Mouse (Mus musculus) MEL (cell line): ENCODE measurements around the gene Acrbp.
A peak's percentile ranks its signal among the peaks of the same experiment; 100 is the strongest.

Source experiments
- CTCF ChIP-seq, 3 experiments: IDR thresholded peaks in 2 of 3; conservative IDR thresholded peaks in 1 of 3; 2 replicates each; pipeline ENCODE4 v1.5.1; 2011 to 2012; ENCODE audit warnings: low read length in 3 of 3, low read depth in 2 of 3, mild to moderate bottlenecking in 2 of 3, improper control_type of control experiment in 1 of 3, inconsistent platforms in 1 of 3, mixed read lengths in 1 of 3, moderate library complexity in 1 of 3; ENCODE audit not compliant: control insufficient read depth in 1 of 3, insufficient read depth in 1 of 3, poor library complexity in 1 of 3, severe bottlenecking in 1 of 3
- POLR2A ChIP-seq, 2 experiments: IDR thresholded peaks; 2 replicates each; pipeline ENCODE4 v1.6.1; 2011 to 2012; ENCODE audit warnings: low read length in 2 of 2, mild to moderate bottlenecking in 2 of 2, control low read depth in 1 of 2, improper control_type of control experiment in 1 of 2, low read depth in 1 of 2, moderate library complexity in 1 of 2; ENCODE audit not compliant: control insufficient read depth in 1 of 2, insufficient read depth in 1 of 2, poor library complexity in 1 of 2
- POLR2AphosphoS2 ChIP-seq: IDR thresholded peaks from 2 replicates; pipeline ENCODE4 v1.6.1; 2011; ENCODE audit warnings: low read length, improper control_type of control experiment
- TCF12 ChIP-seq: IDR thresholded peaks from 2 replicates; pipeline ENCODE4 v1.6.1; 2014; ENCODE audit warnings: low read depth, mild to moderate bottlenecking, inconsistent platforms, low read length, improper control_type of control experiment, moderate library complexity

DNA sequence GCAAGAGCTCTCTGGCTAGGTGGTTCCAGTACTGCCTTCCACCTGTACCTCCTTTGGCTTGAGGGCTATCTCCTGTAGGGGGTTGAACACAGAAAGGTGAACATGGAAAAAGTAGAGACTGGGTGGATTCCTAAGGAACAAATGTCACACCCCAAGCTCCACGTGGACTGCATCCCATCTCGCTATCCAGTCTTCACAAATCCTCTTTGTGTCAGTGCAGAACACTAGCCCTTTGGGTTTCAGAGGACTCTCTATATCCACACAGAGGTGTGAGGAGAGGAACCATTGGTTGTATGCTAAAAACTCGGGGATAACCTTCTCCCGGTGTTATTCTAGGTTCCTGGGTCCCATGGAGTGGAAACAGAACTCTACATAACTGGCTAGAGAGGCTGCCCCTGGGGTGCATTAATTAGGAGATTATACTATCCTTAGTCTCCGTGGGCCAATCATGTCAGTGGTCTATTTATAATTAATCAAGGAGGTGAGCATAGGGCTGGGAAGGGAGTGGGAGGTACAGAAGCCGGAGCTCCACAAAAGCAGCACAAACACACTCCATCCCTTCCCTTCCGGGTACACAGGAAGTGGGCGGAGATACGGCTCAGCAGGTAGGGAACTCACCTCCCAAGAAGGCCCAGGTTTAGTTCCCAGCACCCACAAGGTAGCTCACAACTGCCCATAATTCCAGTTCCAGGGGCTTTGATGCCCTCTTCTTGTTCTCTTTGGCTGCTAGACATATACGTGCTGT is 41.0 kb downstream of the Acrbp start:
- TF ChIP-seq CTCF (IDR thresholded peaks at IDR 0.05 in 2 of 3, conservative IDR thresholded peaks at IDR 0.05 in 1 of 3; ENCODE audit: control insufficient read depth in 1 of 3, insufficient read depth in 1 of 3, low read depth in 2 of 3, low read length in 3 of 3, poor library complexity in 1 of 3, severe bottlenecking in 1 of 3): no peak
- TF ChIP-seq POLR2A (IDR thresholded peaks at IDR 0.05; ENCODE audit: control insufficient read depth in 1 of 2, insufficient read depth in 1 of 2, low read depth in 1 of 2, low read length in 2 of 2, poor library complexity in 1 of 2): peak in 1 of 2 experiments; percentile 33; a peak in 1 of 4 replicates
- no peak; the same call in 1 of the 2 replicates for TF ChIP-seq POLR2AphosphoS2
- TF ChIP-seq TCF12: no peak
